Comparison of ENCODE assay signal across 9 mouse cellular contexts in genomic region chr4:46417491-46417890, GRCm38 (mm10). TPM values are rescaled to one million over a fixed set of nuclear protein-coding genes. Genes with fewer than 3 reads are reported as not detected.
A peak's percentile ranks its signal among the peaks of the same experiment; 100 is the strongest.
DNase-seq lines count a peak whose midpoint lies in the region; ATAC-seq and TF ChIP-seq lines count a peak whose summit lies in the region.
"Had no signal": no experiment of that assay in that cellular context is flagged by ENCODE, and none has a peak within 500 bp of the region (broad histone marks: within the 10 kb centered on the region; RNA-seq: fewer than 3 reads in every experiment).

No protein-coding gene starts in this region.

- no peak overlapping the region for H3K4me3 ChIP-seq in midbrain, postnatal 0 days (ENCODE audit: low read depth, low read length)
- no peak overlapping the region for H3K4me3 ChIP-seq in midbrain, embryonic 13.5 days (replicated peaks)
- H3K4me3 ChIP-seq in kidney, postnatal 0 days (replicated peaks; ENCODE audit: low read depth, low read length) = no peak overlapping the region
- no peak overlapping the region for H3K4me3 ChIP-seq in limb, embryonic 10.5 days
- H3K4me3 ChIP-seq: neural tube, embryonic 12.5 days had no signal

- H3K4me2 ChIP-seq in midbrain, postnatal 0 days (ENCODE audit: low read depth, low read length, poor library complexity, severe bottlenecking) = no peak overlapping the region
- no peak overlapping the region for H3K4me2 ChIP-seq in midbrain, embryonic 13.5 days (replicated peaks)
- H3K4me2 ChIP-seq in kidney, postnatal 0 days (ENCODE audit: low read length) = no peak overlapping the region
- H3K4me2 ChIP-seq: neural tube, embryonic 12.5 days had no signal

- no peak overlapping the region for H3K9ac ChIP-seq in midbrain, postnatal 0 days (replicated peaks; ENCODE audit: low read length, poor library complexity, severe bottlenecking)
- no peak overlapping the region for H3K9ac ChIP-seq in midbrain, embryonic 13.5 days (replicated peaks)
- H3K9ac ChIP-seq in kidney, postnatal 0 days (ENCODE audit: low read depth, low read length) = no peak overlapping the region
- H3K9ac ChIP-seq: neural tube, embryonic 12.5 days had no signal

- WGBS in midbrain, postnatal 0 days = 71% methylated on average over 3 of the region's 3 CpGs
- 72% methylated on average over 3 of the region's 3 CpGs for WGBS in midbrain, embryonic 13.5 days
- WGBS in kidney, postnatal 0 days = 50% methylated on average over 3 of the region's 3 CpGs
- 70% methylated on average over 3 of the region's 3 CpGs for WGBS in limb, embryonic 10.5 days

- H3K27ac ChIP-seq in midbrain, postnatal 0 days (ENCODE audit: low read depth, low read length) = no peak overlapping the region
- no peak overlapping the region for H3K27ac ChIP-seq in midbrain, embryonic 13.5 days
- H3K27ac ChIP-seq in kidney, postnatal 0 days = no peak overlapping the region
- H3K27ac ChIP-seq in limb, embryonic 10.5 days = no peak overlapping the region
- H3K27ac ChIP-seq: neural tube, embryonic 12.5 days had no signal

- no peak for DNase-seq in midbrain, postnatal 0 days (ENCODE audit: low spot score)
- peak; percentile 52 for DNase-seq in adrenal gland, postnatal 14 days
- peak; percentile 11 for DNase-seq in kidney, postnatal 0 days (ENCODE audit: low spot score)
- DNase-seq in limb, embryonic 10.5 days (ENCODE audit: low spot score) = no peak
- no peak for DNase-seq in left cerebral cortex, adult 9 months (ENCODE audit: low spot score in 2 of 2)

- ATAC-seq in midbrain, postnatal 0 days (ENCODE audit: low FRiP score) = no peak
- no peak for ATAC-seq in midbrain, embryonic 13.5 days
- 0 out of 2 replicates have a peak, but pooled peaks have one; percentile 54 for ATAC-seq in kidney, postnatal 0 days (replicated peaks; ENCODE audit: low FRiP score, low read depth)
- peak; percentile 35; the same call in 1 of the 2 replicates for ATAC-seq in neutrophil, adult 5-6 weeks (ENCODE audit: extremely low read depth, insufficient number of reproducible peaks, low FRiP score, poor library complexity, severe bottlenecking)

- TF ChIP-seq CTCF in midbrain, postnatal 0 days (IDR thresholded peaks at IDR 0.05) = peak; percentile 38
- TF ChIP-seq CTCF in kidney, postnatal 0 days (IDR thresholded peaks at IDR 0.05; ENCODE audit: low read depth) = peak; percentile 42; the same call in 1 of the 2 replicates

- no peaks in the 10 kb centered on the region for H3K9me3 ChIP-seq in midbrain, postnatal 0 days (ENCODE audit: low read length)
- H3K9me3 ChIP-seq in midbrain, embryonic 13.5 days = no peaks in the 10 kb centered on the region
- no peaks in the 10 kb centered on the region for H3K9me3 ChIP-seq in kidney, postnatal 0 days (replicated peaks; ENCODE audit: low read length)
- no peaks in the 10 kb centered on the region for H3K9me3 ChIP-seq in limb, embryonic 10.5 days (replicated peaks)
- H3K9me3 ChIP-seq: neural tube, embryonic 12.5 days had no signal

- no peaks in the 10 kb centered on the region for H3K27me3 ChIP-seq in midbrain, postnatal 0 days (ENCODE audit: insufficient read depth, low read length)
- no peaks in the 10 kb centered on the region for H3K27me3 ChIP-seq in midbrain, embryonic 13.5 days
- H3K27me3 ChIP-seq in kidney, postnatal 0 days (ENCODE audit: insufficient read depth, low read length) = no peaks in the 10 kb centered on the region
- no peaks in the 10 kb centered on the region for H3K27me3 ChIP-seq in limb, embryonic 10.5 days (ENCODE audit: low read depth, poor library complexity, severe bottlenecking)
- H3K27me3 ChIP-seq: neural tube, embryonic 12.5 days had no signal

- no peaks in the 10 kb centered on the region for H3K36me3 ChIP-seq in midbrain, postnatal 0 days (ENCODE audit: insufficient read depth, low read length)
- no peaks in the 10 kb centered on the region for H3K36me3 ChIP-seq in midbrain, embryonic 13.5 days
- no peaks in the 10 kb centered on the region for H3K36me3 ChIP-seq in kidney, postnatal 0 days (ENCODE audit: insufficient read depth, low read length)
- no peaks in the 10 kb centered on the region for H3K36me3 ChIP-seq in limb, embryonic 10.5 days
- H3K36me3 ChIP-seq: neural tube, embryonic 12.5 days had no signal

- H3K4me1 ChIP-seq in midbrain, postnatal 0 days (ENCODE audit: insufficient read depth, low read length) = no peaks in the 10 kb centered on the region
- H3K4me1 ChIP-seq in midbrain, embryonic 13.5 days (replicated peaks) = no peaks in the 10 kb centered on the region
- no peaks in the 10 kb centered on the region for H3K4me1 ChIP-seq in kidney, postnatal 0 days (replicated peaks; ENCODE audit: insufficient read depth, low read length)
- H3K4me1 ChIP-seq in limb, embryonic 10.5 days = no peaks in the 10 kb centered on the region
- H3K4me1 ChIP-seq: neural tube, embryonic 12.5 days had no signal

RNA-seq across cellular contexts. Expression of gene Hemgn, which starts 4.2 kb away (rescaled TPM):
- total RNA-seq in midbrain, postnatal 0 days (2014; rRNA removed) = not detected in 2 replicates
- not detected in 2 replicates for polyA plus RNA-seq in midbrain, postnatal 0 days (2015; fragmentation: Nextera tagmentation; extraction: Ambion mirVana)
- polyA plus RNA-seq in midbrain, embryonic 13.5 days (2015; fragmentation: Nextera tagmentation; extraction: Ambion mirVana) = 0.17 and 0.26 TPM in 2 replicates
- total RNA-seq in adrenal gland, postnatal 14 days (2021) = 1.2 and 9.0 TPM in 2 replicates
- 0.11 and 0.15 TPM in 2 replicates for polyA plus RNA-seq in kidney, postnatal 0 days (2015; fragmentation: Nextera tagmentation; extraction: Ambion mirVana)
- total RNA-seq in neutrophil, adult 5-6 weeks (2017) = 0.47 and 0.74 TPM in 2 replicates
- 12.8 and 13.4 TPM in 2 replicates for polyA plus RNA-seq in limb, embryonic 10.5 days (2016; fragmentation: Nextera tagmentation; extraction: Ambion mirVana)
- polyA plus RNA-seq: cortical plate, adult 2 months had no signal

RNA-seq across cellular contexts. Expression of gene Trmo, which starts 28.3 kb away (rescaled TPM):
- total RNA-seq in midbrain, postnatal 0 days (2014; rRNA removed) = 7.8 and 8.8 TPM in 2 replicates
- polyA plus RNA-seq in midbrain, postnatal 0 days (2015; fragmentation: Nextera tagmentation; extraction: Ambion mirVana) = 4.4 and 5.3 TPM in 2 replicates
- polyA plus RNA-seq in midbrain, embryonic 13.5 days (2015; fragmentation: Nextera tagmentation; extraction: Ambion mirVana) = 7.8 and 9.2 TPM in 2 replicates
- 6.5 and 6.6 TPM in 2 replicates for total RNA-seq in adrenal gland, postnatal 14 days (2021)
- polyA plus RNA-seq in kidney, postnatal 0 days (2015; fragmentation: Nextera tagmentation; extraction: Ambion mirVana) = 9.6 and 10.1 TPM in 2 replicates
- 10.1 and 13.2 TPM in 2 replicates for total RNA-seq in neutrophil, adult 5-6 weeks (2017)
- 11.5 and 11.9 TPM in 2 replicates for polyA plus RNA-seq in limb, embryonic 10.5 days (2016; fragmentation: Nextera tagmentation; extraction: Ambion mirVana)

RNA-seq across cellular contexts. Expression of gene Anp32b, which starts 33.2 kb away (rescaled TPM):
- 2.7 and 5.0 TPM in 2 replicates for total RNA-seq in midbrain, postnatal 0 days (2014; rRNA removed)
- polyA plus RNA-seq in midbrain, postnatal 0 days (2015; fragmentation: Nextera tagmentation; extraction: Ambion mirVana) = 45.8 and 50.5 TPM in 2 replicates
- 126 and 136 TPM in 2 replicates for polyA plus RNA-seq in midbrain, embryonic 13.5 days (2015; fragmentation: Nextera tagmentation; extraction: Ambion mirVana)
- total RNA-seq in adrenal gland, postnatal 14 days (2021) = 156 and 162 TPM in 2 replicates
- polyA plus RNA-seq in kidney, postnatal 0 days (2015; fragmentation: Nextera tagmentation; extraction: Ambion mirVana) = 198 and 211 TPM in 2 replicates
- 43.2 and 45.9 TPM in 2 replicates for total RNA-seq in neutrophil, adult 5-6 weeks (2017)
- polyA plus RNA-seq in limb, embryonic 10.5 days (2016; fragmentation: Nextera tagmentation; extraction: Ambion mirVana) = 405 and 451 TPM in 2 replicates

Comparison
In these comparisons a context has a peak if more than half of its experiments do, and no peak if none do; other contexts are left out.
1. ATAC-seq: peak in kidney, postnatal 0 days (single experiment) and neutrophil, adult 5-6 weeks (single experiment); none in midbrain, postnatal 0 days (single experiment) and midbrain, embryonic 13.5 days (single experiment).
2. DNase-seq: peak in adrenal gland, postnatal 14 days (single experiment) and kidney, postnatal 0 days (single experiment); none in midbrain, postnatal 0 days (single experiment), limb, embryonic 10.5 days (single experiment) and left cerebral cortex, adult 9 months (0 of 2).
3. RNA of gene Hemgn, which starts 4.2 kb away (polyA plus RNA-seq): 12.8 to 13.4 TPM in limb, embryonic 10.5 days; 0.17 to 0.26 TPM in midbrain, embryonic 13.5 days, 0.11 to 0.15 TPM in kidney, postnatal 0 days and not detected in midbrain, postnatal 0 days; every median in the first group is over 10 times any median in the second.